Mouse (Mus musculus) urinary bladder, adult 2 months (tissue): ENCODE measurements around the gene Mfng. TPM values are rescaled to one million over a fixed set of nuclear protein-coding genes. Genes with fewer than 3 reads are reported as not detected.

Source experiments
- DNase-seq: peaks from one replicate; pipeline ENCODE4 v3.0.0; 2022; ENCODE audit warnings: low spot score
- polyA plus RNA-seq: library from polyadenylated mRNA; depleted of rRNA; stranded (reverse); fragments of >200 nt; gene quantifications from 2 replicates; pipeline ENCODE4 v1.2.3, GENCODE M21; 2012

The Mfng gene
- polyA plus RNA-seq, 1 experiment, result 9.2 TPM

- no peak for DNase-seq
Measured at GRCm38 (mm10) chr15:78787287-78787856, 14.1 kb upstream of the Mfng start.

DNA sequence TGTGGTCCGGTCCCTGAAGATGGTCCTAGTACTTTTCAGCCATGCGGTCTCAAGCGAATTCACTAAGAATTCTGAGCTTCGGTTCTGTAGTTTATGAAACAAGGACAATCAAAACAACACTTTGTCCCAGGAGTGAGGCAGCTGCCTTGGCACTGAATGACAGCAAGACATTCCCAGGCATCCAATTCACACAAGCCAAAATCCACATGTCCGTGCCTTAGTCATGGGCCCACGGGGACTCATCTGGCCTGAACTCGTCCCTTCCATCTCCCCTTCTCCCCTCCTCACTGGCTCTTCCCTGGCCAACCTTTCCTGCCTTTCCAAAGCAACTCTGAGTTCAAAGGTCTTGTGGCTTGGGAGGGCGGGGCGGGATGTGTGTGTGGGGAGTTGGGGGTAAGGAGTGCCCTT, 13.1 kb upstream of the Mfng start:
- DNase-seq, result no peak

DNA sequence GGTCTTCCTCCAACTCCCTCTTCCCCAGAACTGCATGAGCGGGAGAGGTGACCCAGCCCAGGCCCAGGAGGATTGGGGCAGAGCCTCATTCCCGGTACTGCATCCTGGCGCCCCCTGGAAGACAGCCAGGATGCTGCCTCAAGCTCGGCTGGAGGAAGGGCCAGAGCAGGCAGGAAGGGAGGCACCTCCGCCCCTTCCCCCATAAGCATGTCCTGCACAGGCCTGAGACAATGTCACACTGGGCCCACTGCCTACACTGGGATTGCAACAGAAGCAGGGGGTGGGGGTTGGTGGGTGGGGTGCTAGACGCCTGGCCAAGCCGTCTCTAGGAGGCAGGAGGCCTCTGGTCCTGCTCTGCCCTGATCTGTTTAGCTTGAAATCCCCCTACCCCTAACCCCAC, 12.7 kb upstream of the Mfng start:
- DNase-seq, result no peak

- DNase-seq, result no peak
Measured at GRCm38 (mm10) chr15:78785258-78785657, 12.0 kb upstream of the Mfng start.

DNA sequence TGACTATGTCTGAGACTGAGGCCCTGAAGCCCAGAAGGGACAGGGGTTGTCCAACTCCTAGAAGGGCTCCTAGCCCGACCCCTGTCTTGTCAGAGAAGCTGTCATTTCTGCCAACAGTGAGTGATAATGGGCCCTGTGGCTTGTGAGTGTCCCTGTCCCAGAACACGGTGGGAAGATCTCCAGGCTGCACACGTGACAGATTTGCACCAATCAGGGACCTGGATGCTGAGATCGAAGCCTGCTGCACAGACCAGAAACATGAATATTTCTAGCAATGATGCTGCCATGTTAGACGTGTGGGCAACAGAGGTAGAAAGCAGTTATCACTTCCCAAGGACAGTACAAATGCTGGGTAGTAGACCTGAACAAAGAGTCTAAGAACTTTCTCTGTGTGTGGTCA, 11.2 kb upstream of the Mfng start:
- no peak for DNase-seq

GRCm38 (mm10) chr15:78782348-78783103, 9.3 kb upstream of the Mfng start:
- no peak for DNase-seq

GRCm38 (mm10) chr15:78780908-78781307, 7.6 kb upstream of the Mfng start:
- DNase-seq, result no peak

- DNase-seq, result no peak
Measured at GRCm38 (mm10) chr15:78780359-78780758, 7.1 kb upstream of the Mfng start.

DNA sequence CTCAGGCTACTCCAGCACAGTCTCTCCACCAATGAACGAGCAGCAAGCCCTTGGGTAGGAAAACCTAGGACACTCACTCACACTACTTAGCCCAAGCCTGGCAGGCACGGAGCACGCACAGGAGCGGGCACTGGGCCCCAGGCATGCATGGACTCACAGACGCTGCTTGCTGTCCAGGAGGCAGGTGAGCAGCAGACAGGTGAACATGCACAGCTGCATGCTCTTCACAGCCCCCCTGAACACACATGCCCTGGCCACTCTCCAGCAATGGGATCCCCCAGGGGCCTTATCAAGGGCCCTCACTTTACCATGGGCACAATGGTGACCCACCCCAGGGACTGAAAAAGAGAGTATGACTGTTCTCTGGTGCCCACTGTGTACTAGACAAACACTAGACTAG, 6.4 kb upstream of the Mfng start:
- no peak for DNase-seq

DNA sequence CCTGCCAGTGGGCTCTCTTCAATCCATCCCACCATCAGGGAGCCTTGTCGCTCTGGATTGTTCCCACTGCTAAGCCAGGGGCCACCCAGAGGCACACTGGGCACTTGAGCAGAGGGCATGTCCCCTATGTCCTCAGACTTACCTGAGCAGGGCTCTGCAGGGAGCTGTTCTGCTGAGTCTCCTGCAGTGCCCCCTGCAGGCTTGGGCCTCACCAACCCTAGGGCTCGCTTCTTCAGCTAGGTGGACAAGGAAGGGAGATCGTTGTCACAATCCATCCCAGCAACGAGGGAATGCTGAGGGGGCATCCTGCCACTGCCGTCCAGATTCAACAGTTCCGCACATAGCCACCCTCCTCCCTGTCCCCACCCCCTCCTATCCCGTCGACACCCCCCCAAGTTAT, 6.0 kb upstream of the Mfng start:
- no peak for DNase-seq

GRCm38 (mm10) chr15:78778077-78778870, 5.0 kb upstream of the Mfng start:
- DNase-seq, result peak; percentile 50

GRCm38 (mm10) chr15:78772856-78773255, 419 bp downstream of the Mfng start:
- no peak for DNase-seq

GRCm38 (mm10) chr15:78772368-78772763, 909 bp downstream of the Mfng start:
- no peak for DNase-seq

DNA sequence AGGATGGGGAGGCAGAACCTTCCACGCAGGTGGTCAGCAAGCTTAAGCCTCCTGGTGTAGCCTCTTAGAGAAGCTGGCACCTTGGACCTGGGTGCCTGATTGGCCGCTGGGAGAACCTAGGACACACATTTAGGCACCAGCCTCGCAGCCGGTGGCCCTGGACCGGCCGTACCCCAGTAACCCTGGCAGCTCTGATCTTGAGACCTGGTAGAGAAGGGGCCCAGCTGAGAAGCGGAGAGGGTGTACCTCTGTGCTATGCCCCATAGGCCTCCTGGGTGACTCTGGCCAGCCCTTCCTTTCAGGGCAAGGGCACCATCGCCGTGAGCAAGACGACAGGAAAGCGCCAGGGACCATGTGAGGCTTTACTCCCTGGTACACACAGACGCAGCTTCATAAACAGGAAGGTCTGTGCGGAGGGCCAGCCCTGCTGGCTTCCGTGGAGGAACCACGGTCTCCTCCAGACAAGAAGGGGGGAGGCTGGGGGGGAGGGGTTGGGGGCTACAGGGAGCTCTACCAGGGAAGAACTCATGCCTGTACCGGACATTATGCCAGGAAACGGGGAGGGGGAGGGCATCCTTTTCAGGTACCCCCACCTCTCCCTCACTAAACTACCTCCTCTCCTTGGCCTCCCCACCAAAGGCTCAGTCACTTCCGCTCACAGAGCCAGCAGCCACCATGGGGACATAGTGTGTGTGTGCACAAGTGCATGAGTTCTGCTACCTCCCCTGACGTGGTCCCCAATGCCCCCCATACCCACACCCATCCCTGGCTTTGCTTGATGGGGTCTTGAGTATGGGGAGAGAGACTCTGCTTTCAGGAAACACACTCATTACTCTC, 1.5 kb downstream of the Mfng start:
- DNase-seq, result no peak

DNA sequence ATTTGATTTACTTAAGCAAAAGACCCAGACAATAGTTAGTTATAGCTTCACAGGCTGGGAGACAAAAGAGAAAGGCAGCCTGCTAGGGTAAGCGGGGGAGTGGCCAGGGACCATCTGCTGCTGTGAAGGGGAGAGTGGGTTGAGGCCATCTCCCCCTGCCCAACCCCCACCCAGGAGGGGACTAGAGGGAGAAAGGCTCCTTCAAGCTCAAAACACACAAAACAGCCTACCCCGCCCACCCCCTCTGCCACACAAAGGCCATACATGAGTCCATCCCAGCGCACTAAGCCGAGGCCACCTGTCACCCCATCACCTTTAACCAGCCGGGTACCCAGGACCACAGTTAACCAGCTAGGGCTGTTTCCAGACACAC, 2.3 kb downstream of the Mfng start:
- DNase-seq, result no peak

- no peak for DNase-seq
Measured at GRCm38 (mm10) chr15:78770234-78770982, 2.9 kb downstream of the Mfng start.

- DNase-seq, result no peak
Measured at GRCm38 (mm10) chr15:78769064-78769463, 4.2 kb downstream of the Mfng start.

DNA sequence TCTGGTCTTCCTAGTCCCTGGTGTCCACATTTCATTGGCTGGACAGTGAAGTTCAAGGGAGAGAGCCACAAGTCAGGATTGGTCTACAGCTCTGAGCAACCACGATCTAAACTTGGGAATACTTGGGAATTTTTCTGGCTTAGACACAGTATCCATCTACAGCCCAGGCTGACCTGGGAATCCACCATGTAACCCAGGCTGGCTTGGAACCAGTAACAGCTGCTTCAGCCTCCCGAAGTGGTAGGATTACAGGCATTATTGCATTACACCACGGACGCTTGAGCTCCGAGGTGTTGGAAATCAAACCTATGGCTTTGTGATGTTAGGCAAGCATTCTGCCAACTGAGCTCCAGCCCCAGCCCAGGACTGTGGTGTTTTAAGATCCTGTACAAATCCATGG, 9.6 kb downstream of the Mfng start:
- DNase-seq, result no peak

DNA sequence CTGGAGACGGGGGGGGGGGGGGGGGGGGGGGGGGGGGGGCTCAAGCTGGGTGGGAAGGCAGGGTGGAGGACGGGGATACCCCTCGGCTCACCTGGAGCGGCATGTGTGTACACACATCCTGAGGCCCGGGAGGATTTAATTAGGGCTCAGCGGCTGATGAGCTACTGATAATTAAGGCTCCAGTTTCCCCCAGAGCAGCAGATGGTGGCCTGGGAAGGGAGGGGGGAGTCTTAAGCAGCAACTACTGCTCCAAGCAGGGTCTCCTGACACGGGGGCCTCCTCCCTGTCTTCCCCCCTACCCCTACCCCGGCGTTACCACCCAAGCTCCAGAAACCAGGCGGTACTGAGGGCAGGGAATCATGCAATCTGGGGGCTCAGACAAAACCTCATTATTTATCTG, 10.1 kb downstream of the Mfng start:
- no peak for DNase-seq

DNA sequence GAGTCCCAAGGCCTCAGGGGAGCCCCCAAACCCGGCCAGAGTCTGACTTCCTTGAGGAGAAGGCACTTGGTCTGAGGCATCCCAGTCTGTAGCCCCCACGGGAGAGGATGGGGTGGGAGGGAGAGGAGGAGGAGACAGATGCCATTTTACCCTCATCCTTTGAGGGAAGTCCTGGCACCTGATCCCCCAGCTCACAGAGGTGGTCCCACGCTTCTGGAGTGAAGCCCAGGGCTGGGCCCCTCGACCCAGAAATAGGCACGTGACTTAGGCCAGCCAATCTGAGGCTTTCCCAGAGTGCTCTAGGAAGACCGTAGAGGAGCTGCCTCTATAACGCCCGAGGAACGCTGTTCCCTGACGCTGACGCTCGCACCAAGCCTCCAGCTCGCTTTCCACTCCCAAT, 12.2 kb downstream of the Mfng start:
- DNase-seq, result no peak

DNA sequence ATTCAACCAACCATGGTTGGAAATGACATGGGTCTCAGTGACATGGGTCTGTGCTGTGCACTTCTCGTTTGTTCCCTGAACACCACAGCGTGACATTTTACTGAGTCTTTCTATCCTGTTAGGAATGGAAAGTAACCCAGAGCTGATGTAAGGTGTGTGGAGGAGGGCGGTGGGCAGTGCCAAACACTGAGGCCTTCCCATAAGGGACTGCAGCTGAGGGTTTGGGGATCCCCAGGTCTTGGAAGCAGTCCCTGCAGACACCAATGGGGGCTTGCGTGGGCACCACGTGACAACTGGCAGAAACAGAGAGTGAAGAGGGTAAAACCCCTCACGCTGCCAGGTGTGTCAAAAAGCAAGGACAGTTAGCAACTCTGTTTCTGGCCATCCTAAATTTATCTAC, 15.1 kb downstream of the Mfng start:
- DNase-seq, result no peak
